Mouse (Mus musculus) E14TG2a.4 (cell line): Measurements from ENCODE around the gene Trp73.

ENCODE experiments used
- CTCF ChIP-seq: conservative IDR thresholded peaks from 2 replicates; pipeline ENCODE4 v1.5.1; 2014; ENCODE audit warnings: low read length
- NANOG ChIP-seq: IDR thresholded peaks from 2 replicates; pipeline ENCODE4 v1.6.1; 2014; ENCODE audit warnings: borderline replicate concordance, low read length, mixed read lengths

DNA sequence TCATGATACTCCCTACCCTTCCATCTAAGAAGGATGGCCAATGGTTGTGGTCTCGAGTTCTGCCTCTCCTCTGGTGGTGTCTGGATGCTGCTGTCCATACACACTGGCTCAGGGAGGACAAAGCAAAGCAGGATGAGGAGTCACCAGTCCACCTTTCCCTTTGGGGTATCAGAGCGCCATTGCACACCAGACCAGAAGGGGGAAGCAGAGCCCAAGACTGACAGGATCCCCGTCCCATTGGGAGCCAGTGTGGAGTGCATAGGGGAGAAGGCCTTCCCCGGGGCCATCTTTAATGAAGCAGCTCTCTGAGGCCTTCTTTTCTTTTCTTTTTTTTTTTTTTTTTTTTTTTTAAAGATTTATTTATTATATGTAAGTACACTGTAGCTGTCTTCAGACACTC lies 86.9 kb downstream of the Trp73 start:
- TF ChIP-seq NANOG, result no peak
- peak; percentile 42 for TF ChIP-seq CTCF
